Mouse (Mus musculus) liver, postnatal 0 days (tissue): ENCODE results near the gene Ccr1. TPM values are rescaled to one million over a fixed set of nuclear protein-coding genes. Genes with fewer than 3 reads are reported as not detected.
A peak's percentile ranks its signal among the peaks of the same experiment; 100 is the strongest.
"Not testable (repeated sequence)": the region's sequence is repeated elsewhere in the genome, so short reads cannot be mapped to it uniquely, and the experiment has no call there.

Experiments
- ATAC-seq: fragments of 200-750 bp; cut with Nextera tagmentation; 2 replicates; pipeline ENCODE4 v1.8.0; 2017; ENCODE audit warnings: mild to moderate bottlenecking, moderate library complexity
- DNase-seq: peaks from one replicate; pipeline ENCODE4 v3.0.0-alpha.2; 2016
- H3K27ac ChIP-seq: fragments of 300-500 bp; sonication (generic); 2 replicates; pipeline ENCODE4 v1.5.1; 2014; ENCODE audit warnings: antibody characterized with exemption, moderate library complexity, mild to moderate bottlenecking, low read depth
- H3K27me3 ChIP-seq: fragments of 300-500 bp; sonication (generic); 2 replicates; pipeline ENCODE4 v1.6.1; 2014; ENCODE audit warnings: low read length, control low read depth, mixed read lengths; ENCODE audit not compliant: insufficient read depth
- H3K36me3 ChIP-seq: fragments of 300-500 bp; sonication (generic); replicated peaks from 2 replicates; pipeline ENCODE4 v1.6.1; 2014; ENCODE audit warnings: mild to moderate bottlenecking, control low read depth, low read length, moderate library complexity, mixed read lengths; ENCODE audit not compliant: insufficient read depth
- H3K4me1 ChIP-seq: fragments of 300-500 bp; sonication (generic); 2 replicates; pipeline ENCODE4 v1.6.1; 2014; ENCODE audit warnings: antibody characterized with exemption, mild to moderate bottlenecking, control low read depth; ENCODE audit not compliant: insufficient read depth
- H3K4me2 ChIP-seq: fragments of 300-500 bp; sonication (generic); 2 replicates; pipeline ENCODE4 v1.6.1; 2014; ENCODE audit warnings: low read depth, mild to moderate bottlenecking, low read length, moderate library complexity, mixed read lengths
- H3K4me3 ChIP-seq: fragments of 300-500 bp; sonication (generic); 2 replicates; pipeline ENCODE4 v1.5.1; 2014; ENCODE audit warnings: low read depth, low read length
- H3K9ac ChIP-seq: fragments of 300-500 bp; sonication (generic); replicated peaks from 2 replicates; pipeline ENCODE4 v1.6.1; 2014; ENCODE audit warnings: mild to moderate bottlenecking, moderate library complexity
- H3K9me3 ChIP-seq: fragments of 300-500 bp; sonication (generic); 2 replicates; pipeline ENCODE4 v1.6.1; 2016; ENCODE audit warnings: mild to moderate bottlenecking, control low read depth, low read length, mixed read lengths
- CTCF ChIP-seq: sonication (generic); IDR thresholded peaks from 2 replicates; pipeline ENCODE4 v1.5.1; 2016; ENCODE audit warnings: antibody characterized with exemption, low read depth
- EP300 ChIP-seq: IDR thresholded peaks from 2 replicates; pipeline ENCODE4 v1.6.1; 2016; ENCODE audit warnings: antibody characterized with exemption, low read depth, mild to moderate bottlenecking
- WGBS: fragments of 180-500 bp; shearing (Covaris S2); extraction: QIAGEN DNeasy Blood & Tissue Kit; methylation state at CpG from one replicate; pipeline ENCODE4 v1.1.7; 2014; ENCODE audit not compliant: insufficient replicate concordance; 5-methylcytosine and 5-hydroxymethylcytosine counted together
- polyA plus RNA-seq: library from polyadenylated mRNA; unstranded; fragments of >200 nt; fragmentation: Nextera tagmentation; extraction: Ambion mirVana; gene quantifications from 2 replicates; pipeline ENCODE4 v1.2.1, GENCODE M21; 2015

The Ccr1 gene
- polyA plus RNA-seq, 1 experiment from 2014 or later, result 2.9 TPM

DNA sequence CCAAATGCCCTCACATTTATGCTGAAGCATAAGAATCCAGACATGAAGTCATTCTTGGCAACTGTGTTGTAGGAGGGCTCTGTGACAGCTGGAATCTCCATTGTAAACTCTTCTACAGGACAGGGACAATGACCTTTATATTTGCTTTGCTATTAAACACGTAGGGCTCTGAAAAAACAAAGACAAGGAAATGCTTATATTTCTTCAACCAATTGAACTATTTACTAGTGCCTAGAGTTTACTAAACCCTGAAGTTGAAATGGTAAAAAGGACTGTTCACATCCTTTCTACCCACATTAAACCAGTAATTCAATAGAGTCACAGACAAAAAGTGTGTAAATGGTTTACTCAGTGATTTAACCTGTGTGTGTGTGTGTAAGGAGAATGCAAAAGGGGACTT, 9.8 kb upstream of the Ccr1 start, which contains the start of gene Ccr1l1:
Gene Ccr1l1, minus strand, starts transcription at position 101 of the 400 bp plus-strand sequence.
- Histone ChIP-seq H3K4me3 (no peak within 1 kb of the TSS), H3K4me2 (no peak within 1 kb of the TSS), H3K9ac (no peak within 1 kb of the TSS), H3K4me1 (no peaks in the 10 kb centered on the region; the same call in 1 of the 2 replicates), H3K27ac (no peak within 1 kb of the TSS), H3K27me3 (no peaks in the 10 kb centered on the region), H3K9me3 (no peaks in the 10 kb centered on the region), H3K36me3 (no peaks in the 10 kb centered on the region)
- no peak for ATAC-seq
- WGBS, result 65% methylated on average over 1 of the region's 1 CpGs
- no peak for DNase-seq
- TF ChIP-seq CTCF (no peak), EP300 (no peak)

- TF ChIP-seq EP300, result no peak
- no peak for TF ChIP-seq CTCF
- no peak overlapping the region for H3K4me2 ChIP-seq
- ATAC-seq, result no peak
- H3K36me3 ChIP-seq, result no peaks in the 10 kb centered on the region
- no peaks in the 10 kb centered on the region; the same call in 1 of the 2 replicates for H3K4me1 ChIP-seq
- H3K27me3 ChIP-seq, result no peaks in the 10 kb centered on the region
- DNase-seq, result no peak
- H3K9ac ChIP-seq, result no peak overlapping the region
- WGBS, result 69% methylated on average over 9 of the region's 9 CpGs
- H3K27ac ChIP-seq, result no peak overlapping the region
- no peaks in the 10 kb centered on the region for H3K9me3 ChIP-seq
- no peak overlapping the region for H3K4me3 ChIP-seq
Measured at GRCm38 (mm10) chr9:123976876-123977663, 8.6 kb upstream of the Ccr1 start.

- WGBS, result 72% methylated on average over 2 of the region's 2 CpGs
- H3K27ac ChIP-seq, result no peak overlapping the region
- no peak overlapping the region for H3K4me2 ChIP-seq
- no peaks in the 10 kb centered on the region for H3K27me3 ChIP-seq
- H3K4me3 ChIP-seq, result no peak overlapping the region
- H3K36me3 ChIP-seq, result no peaks in the 10 kb centered on the region
- H3K9me3 ChIP-seq, result no peaks in the 10 kb centered on the region
- TF ChIP-seq EP300 (no peak), CTCF (no peak)
- DNase-seq (no peak), ATAC-seq (no peak)
- H3K4me1 ChIP-seq, result no peaks in the 10 kb centered on the region
- H3K9ac ChIP-seq, result no peak overlapping the region
Measured at GRCm38 (mm10) chr9:123975630-123976029, 7.1 kb upstream of the Ccr1 start.

- DNase-seq, H3K9ac ChIP-seq, H3K36me3 ChIP-seq, H3K27me3 ChIP-seq, H3K9me3 ChIP-seq, H3K4me1 ChIP-seq: not testable (repeated sequence)
- Histone ChIP-seq H3K4me3 (peak overlapping the region; percentile 23), H3K4me2 (peak overlapping the region; percentile 32; the same call in 1 of the 2 replicates), H3K27ac (0 out of 2 replicates have a peak overlapping the region, but pooled peaks have one; percentile 24)
- WGBS, result 35% methylated on average over 1 of the region's 4 CpGs
- ATAC-seq, result peak; percentile 70
Measured at GRCm38 (mm10) chr9:123966858-123967495, 1.5 kb downstream of the Ccr1 start.

DNA sequence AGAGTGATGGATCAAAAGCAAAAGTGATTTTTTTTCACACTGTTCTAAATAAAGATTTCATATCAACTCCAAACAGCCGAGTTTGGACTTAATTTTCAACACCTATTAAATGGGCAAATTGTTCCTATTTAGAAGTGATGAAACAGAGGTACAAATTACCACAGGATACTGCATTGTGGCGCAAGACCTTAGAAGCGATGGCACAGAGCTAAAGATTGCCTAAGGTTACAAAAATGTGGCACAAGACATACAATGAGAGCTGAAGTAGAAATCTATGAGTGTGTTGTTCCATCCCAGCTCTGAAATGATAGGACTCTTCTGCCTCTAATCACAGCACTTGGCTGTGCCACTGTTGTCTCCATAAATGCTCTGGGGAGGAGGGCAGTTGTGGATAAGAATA, 3.7 kb downstream of the Ccr1 start:
- DNase-seq, result no peak
- H3K4me3 ChIP-seq, result no peak overlapping the region
- ATAC-seq, result peak; percentile 46

GRCm38 (mm10) chr9:123960161-123960560, 8.3 kb downstream of the Ccr1 start:
- H3K4me2 ChIP-seq, result no peak overlapping the region
- H3K4me1 ChIP-seq, result peaks cover 5% of the 10 kb centered on the region; the same call in 1 of the 2 replicates
- H3K9ac ChIP-seq, result no peak overlapping the region
- H3K27me3 ChIP-seq, result no peaks in the 10 kb centered on the region
- no peak for ATAC-seq
- no peak for DNase-seq
- 79% methylated on average over 1 of the region's 1 CpGs for WGBS
- no peak for TF ChIP-seq EP300
- TF ChIP-seq CTCF, result no peak
- no peak overlapping the region for H3K4me3 ChIP-seq
- H3K27ac ChIP-seq, result no peak overlapping the region
- H3K9me3 ChIP-seq, result no peaks in the 10 kb centered on the region
- H3K36me3 ChIP-seq, result no peaks in the 10 kb centered on the region

More for the DNA sequence above, 3.7 kb downstream of the Ccr1 start:
- no peaks in the 10 kb centered on the region for H3K36me3 ChIP-seq
- H3K27me3 ChIP-seq, result no peaks in the 10 kb centered on the region
- WGBS, result 68% methylated on average over 3 of the region's 3 CpGs
- no peak overlapping the region for H3K9ac ChIP-seq
- no peaks in the 10 kb centered on the region for H3K9me3 ChIP-seq
- no peaks in the 10 kb centered on the region for H3K4me1 ChIP-seq
- H3K27ac ChIP-seq, result peak overlapping the region; percentile 7; the same call in 1 of the 2 replicates
- TF ChIP-seq EP300 (peak; percentile 66), CTCF (no peak)
- H3K4me2 ChIP-seq, result no peak overlapping the region
